ENCODE assay signal across 8 mouse cellular contexts in genomic region chr14:26637025-26637850, GRCm38 (mm10). TPM values are rescaled to one million over a fixed set of nuclear protein-coding genes. Genes with fewer than 3 reads are reported as not detected.
A peak's percentile ranks its signal among the peaks of the same experiment; 100 is the strongest.
DNase-seq lines count a peak whose midpoint lies in the region; ATAC-seq lines count a peak whose summit lies in the region.

No protein-coding gene starts in this region.

- peak overlapping the region; percentile 85 for H3K4me3 ChIP-seq in intestine, embryonic 16.5 days (ENCODE audit: low read length)
- peak overlapping the region; percentile 86 for H3K4me3 ChIP-seq in limb, embryonic 10.5 days
- H3K4me3 ChIP-seq in neural tube, embryonic 13.5 days, result peak overlapping the region; percentile 87

- H3K4me1 ChIP-seq in intestine, embryonic 16.5 days (ENCODE audit: control insufficient read depth, insufficient read depth, low read length), result no peaks in the 10 kb centered on the region; the same call in 1 of the 2 replicates
- H3K4me1 ChIP-seq in limb, embryonic 10.5 days, result peaks cover 15% of the 10 kb centered on the region
- peaks cover 36% of the 10 kb centered on the region for H3K4me1 ChIP-seq in neural tube, embryonic 13.5 days (replicated peaks)

- peak; percentile 6 for DNase-seq in thymus, postnatal 14 days
- DNase-seq in thymus, adult 18-20 months, result no peak
- DNase-seq in cerebellum, postnatal 14 days, result peak; percentile 62 to 70
- DNase-seq in gastrocnemius, postnatal 14 days, result peak; percentile 23
- peak; percentile 31 for DNase-seq in limb, embryonic 10.5 days (ENCODE audit: low spot score)

- H3K27me3 ChIP-seq in intestine, embryonic 16.5 days (replicated peaks; ENCODE audit: control insufficient read depth, insufficient read depth, low read length), result no peaks in the 10 kb centered on the region
- H3K27me3 ChIP-seq in limb, embryonic 10.5 days (ENCODE audit: low read depth, poor library complexity, severe bottlenecking), result no peaks in the 10 kb centered on the region
- no peaks in the 10 kb centered on the region for H3K27me3 ChIP-seq in neural tube, embryonic 13.5 days

- H3K9me3 ChIP-seq in intestine, embryonic 16.5 days (ENCODE audit: control insufficient read depth, low read length), result no peaks in the 10 kb centered on the region
- no peaks in the 10 kb centered on the region for H3K9me3 ChIP-seq in limb, embryonic 10.5 days (replicated peaks)
- no peaks in the 10 kb centered on the region for H3K9me3 ChIP-seq in neural tube, embryonic 13.5 days

- ATAC-seq in intestine, embryonic 16.5 days, result peak; percentile 21
- peak; percentile 28; the same call in 1 of the 2 replicates for ATAC-seq in neural tube, embryonic 13.5 days (ENCODE audit: low read depth)
- ATAC-seq in megakaryocyte-erythroid progenitor cell, adult 5-6 weeks (replicated peaks; ENCODE audit: low FRiP score, low TSS enrichment, poor library complexity, severe bottlenecking), result no peak; the same call in 1 of the 2 replicates

- H3K27ac ChIP-seq in intestine, embryonic 16.5 days (ENCODE audit: low read length), result peak overlapping the region; percentile 90
- H3K27ac ChIP-seq in limb, embryonic 10.5 days, result peak overlapping the region; percentile 94
- peak overlapping the region; percentile 98 for H3K27ac ChIP-seq in neural tube, embryonic 13.5 days (replicated peaks)

- peak overlapping the region; percentile 72 for H3K9ac ChIP-seq in intestine, embryonic 16.5 days (ENCODE audit: low read depth, low read length)
- H3K9ac ChIP-seq in neural tube, embryonic 13.5 days, result peak overlapping the region; percentile 72

- no peaks in the 10 kb centered on the region for H3K36me3 ChIP-seq in intestine, embryonic 16.5 days (ENCODE audit: control insufficient read depth, insufficient read depth, low read length)
- H3K36me3 ChIP-seq in limb, embryonic 10.5 days, result peaks cover 7% of the 10 kb centered on the region
- peaks cover 10% of the 10 kb centered on the region for H3K36me3 ChIP-seq in neural tube, embryonic 13.5 days

- 21% methylated on average over 17 of the region's 17 CpGs for WGBS in intestine, embryonic 16.5 days
- WGBS in limb, embryonic 10.5 days, result 33% methylated on average over 17 of the region's 17 CpGs
- WGBS in neural tube, embryonic 13.5 days, result 28% methylated on average over 17 of the region's 17 CpGs

- intact Hi-C loops in gastrocnemius, postnatal 14 days (cut with DNase I; ENCODE audit: low total_unique reads), result no loop called here

- H3K4me2 ChIP-seq in intestine, embryonic 16.5 days (ENCODE audit: low read depth, low read length), result peak overlapping the region; percentile 57
- peak overlapping the region; percentile 88 for H3K4me2 ChIP-seq in neural tube, embryonic 13.5 days

RNA-seq across cellular contexts. Expression of gene Arf4, which starts 0.6 kb away (rescaled TPM):
- total RNA-seq in gastrocnemius, postnatal 14 days (2021), result 10 to 100 TPM; 53.4 to 71.0 TPM
- polyA plus RNA-seq in intestine, embryonic 16.5 days (2015; fragmentation: Nextera tagmentation; extraction: Ambion mirVana), result 615 and 619 TPM in 2 replicates
- 464 and 513 TPM in 2 replicates for polyA plus RNA-seq in limb, embryonic 10.5 days (2016; fragmentation: Nextera tagmentation; extraction: Ambion mirVana)
- polyA plus RNA-seq in neural tube, embryonic 13.5 days (2015; fragmentation: Nextera tagmentation; extraction: Ambion mirVana), result 647 and 651 TPM in 2 replicates
- 122 TPM in 2 replicates for total RNA-seq in megakaryocyte-erythroid progenitor cell, adult 5-6 weeks (2014; fragmentation: Nextera tagmentation)
- total RNA-seq in megakaryocyte-erythroid progenitor cell, adult 5-6 weeks (2017), result 69.3 and 73.4 TPM in 2 replicates

RNA-seq across cellular contexts. Expression of gene Pde12, which starts 32.4 kb away (rescaled TPM):
- 1 to 10 TPM; 2.8 to 3.8 TPM for total RNA-seq in gastrocnemius, postnatal 14 days (2021)
- 8.9 and 9.8 TPM in 2 replicates for polyA plus RNA-seq in intestine, embryonic 16.5 days (2015; fragmentation: Nextera tagmentation; extraction: Ambion mirVana)
- 12.6 and 12.9 TPM in 2 replicates for polyA plus RNA-seq in limb, embryonic 10.5 days (2016; fragmentation: Nextera tagmentation; extraction: Ambion mirVana)
- polyA plus RNA-seq in neural tube, embryonic 13.5 days (2015; fragmentation: Nextera tagmentation; extraction: Ambion mirVana), result 11.5 and 12.2 TPM in 2 replicates
- 12.0 and 12.4 TPM in 2 replicates for total RNA-seq in megakaryocyte-erythroid progenitor cell, adult 5-6 weeks (2014; fragmentation: Nextera tagmentation)
- 18.6 and 20.5 TPM in 2 replicates for total RNA-seq in megakaryocyte-erythroid progenitor cell, adult 5-6 weeks (2017)

RNA-seq across cellular contexts. Expression of gene Dnah12, which starts 55.8 kb away (rescaled TPM):
- not detected for total RNA-seq in gastrocnemius, postnatal 14 days (2021)
- 0.06 and 0.07 TPM in 2 replicates for polyA plus RNA-seq in intestine, embryonic 16.5 days (2015; fragmentation: Nextera tagmentation; extraction: Ambion mirVana)
- polyA plus RNA-seq in limb, embryonic 10.5 days (2016; fragmentation: Nextera tagmentation; extraction: Ambion mirVana), result not detected in 2 replicates
- 0.01 TPM in 1 of 2 replicates, not detected in the other for polyA plus RNA-seq in neural tube, embryonic 13.5 days (2015; fragmentation: Nextera tagmentation; extraction: Ambion mirVana)
- total RNA-seq in megakaryocyte-erythroid progenitor cell, adult 5-6 weeks (2014; fragmentation: Nextera tagmentation), result 2.7 and 3.5 TPM in 2 replicates
- total RNA-seq in megakaryocyte-erythroid progenitor cell, adult 5-6 weeks (2017), result 3.8 and 5.7 TPM in 2 replicates

Comparison
In these comparisons a context has a peak if more than half of its experiments do, and no peak if none do; other contexts are left out.
1. DNase-seq: peak in thymus, postnatal 14 days (single experiment), cerebellum, postnatal 14 days (2 of 2), gastrocnemius, postnatal 14 days (single experiment) and limb, embryonic 10.5 days (single experiment); none in thymus, adult 18-20 months (0 of 2).
2. Peak in every context shown above with its lines, with median percentiles within 50 percentile points of each other: H3K27ac ChIP-seq and H3K4me3 ChIP-seq.